Mouse (Mus musculus): ENCODE measurements at regions not wholly inside any gene's neighbourhood (a gene's known extent, or its start where the extent isn't known, plus 50 kb on each side); places are given as distances from the start of the nearest gene placed in this dataset.

GRCm38 (mm10) chrX:10770575-10770974 lies 55.8 kb downstream of the Mid1ip1 start:
- DNase-seq (ENCODE audit: low read depth in 1 of 2, low spot score in 2 of 2), result no peak
- Histone ChIP-seq H3K4me1 (ENCODE audit: control insufficient read depth, insufficient read depth, insufficient read length) (no peaks in the 10 kb centered on the region), H3K27me3 (ENCODE audit: control insufficient read depth, insufficient read depth, low read length) (no peaks in the 10 kb centered on the region), H3K36me3 (ENCODE audit: control insufficient read depth, insufficient read depth, low read length) (no peaks in the 10 kb centered on the region), H3K4me3 (ENCODE audit: extremely low read depth, insufficient read depth, insufficient read length) (no peak overlapping the region), H3K27ac (ENCODE audit: insufficient read depth, low read length) (no peak overlapping the region)
- WGBS, result 57% methylated on average over 4 of the region's 4 CpGs
- TF ChIP-seq CTCF (IDR thresholded peaks at IDR 0.05; ENCODE audit: extremely low read depth, insufficient read depth, insufficient read length, insufficient replicate concordance) (no peak), POLR2A (IDR thresholded peaks at IDR 0.05; ENCODE audit: low read depth, low read length) (no peak)

- TF ChIP-seq POLR2A (IDR thresholded peaks at IDR 0.05; ENCODE audit: low read depth, low read length), result no peak
- Histone ChIP-seq H3K27me3 (ENCODE audit: control insufficient read depth, insufficient read depth, low read length) (no peaks in the 10 kb centered on the region), H3K27ac (ENCODE audit: insufficient read depth, low read length) (no peak overlapping the region), H3K4me3 (ENCODE audit: extremely low read depth, insufficient read depth, insufficient read length) (no peak overlapping the region), H3K4me1 (ENCODE audit: control insufficient read depth, insufficient read depth, insufficient read length) (no peaks in the 10 kb centered on the region), H3K36me3 (ENCODE audit: control insufficient read depth, insufficient read depth, low read length) (no peaks in the 10 kb centered on the region)
- no peak for DNase-seq (ENCODE audit: low read depth in 1 of 2, low spot score in 2 of 2)
- WGBS, result 80% methylated on average over 8 of the region's 8 CpGs
Measured at GRCm38 (mm10) chrX:10775714-10776515, 61.1 kb downstream of the Mid1ip1 start.

- Histone ChIP-seq H3K27me3 (ENCODE audit: control insufficient read depth, insufficient read depth, low read length) (no peaks in the 10 kb centered on the region), H3K36me3 (ENCODE audit: control insufficient read depth, insufficient read depth, low read length) (no peaks in the 10 kb centered on the region), H3K27ac (ENCODE audit: insufficient read depth, low read length) (no peak overlapping the region), H3K4me3 (ENCODE audit: extremely low read depth, insufficient read depth, insufficient read length) (no peak overlapping the region), H3K4me1 (ENCODE audit: control insufficient read depth, insufficient read depth, insufficient read length) (no peaks in the 10 kb centered on the region)
- TF ChIP-seq POLR2A (IDR thresholded peaks at IDR 0.05; ENCODE audit: low read depth, low read length), result no peak
- no peak for TF ChIP-seq CTCF (IDR thresholded peaks at IDR 0.05; ENCODE audit: extremely low read depth, insufficient read depth, insufficient read length, insufficient replicate concordance)
- 72% methylated on average over 7 of the region's 7 CpGs for WGBS
- DNase-seq (ENCODE audit: low read depth in 1 of 2, low spot score in 2 of 2), result no peak
Measured at GRCm38 (mm10) chrX:10776516-10776818, 61.7 kb downstream of the Mid1ip1 start.

GRCm38 (mm10) chrX:10778014-10778413 lies 63.2 kb downstream of the Mid1ip1 start:
- TF ChIP-seq POLR2A (IDR thresholded peaks at IDR 0.05; ENCODE audit: low read depth, low read length), result no peak
- TF ChIP-seq CTCF (IDR thresholded peaks at IDR 0.05; ENCODE audit: extremely low read depth, insufficient read depth, insufficient read length, insufficient replicate concordance), result no peak
- Histone ChIP-seq H3K4me3 (ENCODE audit: extremely low read depth, insufficient read depth, insufficient read length) (no peak overlapping the region), H3K36me3 (ENCODE audit: control insufficient read depth, insufficient read depth, low read length) (no peaks in the 10 kb centered on the region), H3K27me3 (ENCODE audit: control insufficient read depth, insufficient read depth, low read length) (no peaks in the 10 kb centered on the region), H3K4me1 (ENCODE audit: control insufficient read depth, insufficient read depth, insufficient read length) (no peaks in the 10 kb centered on the region), H3K27ac (ENCODE audit: insufficient read depth, low read length) (no peak overlapping the region)
- no peak for DNase-seq (ENCODE audit: low read depth in 1 of 2, low spot score in 2 of 2)
- WGBS, result 50% methylated on average over 2 of the region's 2 CpGs

GRCm38 (mm10) chrX:10786359-10786758 lies 71.5 kb downstream of the Mid1ip1 start:
- Histone ChIP-seq H3K27me3 (ENCODE audit: control insufficient read depth, insufficient read depth, low read length) (no peaks in the 10 kb centered on the region), H3K4me3 (ENCODE audit: extremely low read depth, insufficient read depth, insufficient read length) (no peak overlapping the region), H3K4me1 (ENCODE audit: control insufficient read depth, insufficient read depth, insufficient read length) (no peaks in the 10 kb centered on the region), H3K36me3 (ENCODE audit: control insufficient read depth, insufficient read depth, low read length) (no peaks in the 10 kb centered on the region), H3K27ac (ENCODE audit: insufficient read depth, low read length) (no peak overlapping the region)
- DNase-seq (ENCODE audit: low read depth in 1 of 2, low spot score in 2 of 2), result no peak
- no peak for TF ChIP-seq POLR2A (IDR thresholded peaks at IDR 0.05; ENCODE audit: low read depth, low read length)
- 32% methylated on average over 3 of the region's 3 CpGs for WGBS

GRCm38 (mm10) chrX:10787057-10787456 lies 72.2 kb downstream of the Mid1ip1 start:
- Histone ChIP-seq H3K36me3 (ENCODE audit: control insufficient read depth, insufficient read depth, low read length) (no peaks in the 10 kb centered on the region), H3K27ac (ENCODE audit: insufficient read depth, low read length) (no peak overlapping the region), H3K4me1 (ENCODE audit: control insufficient read depth, insufficient read depth, insufficient read length) (no peaks in the 10 kb centered on the region), H3K27me3 (ENCODE audit: control insufficient read depth, insufficient read depth, low read length) (no peaks in the 10 kb centered on the region), H3K4me3 (ENCODE audit: extremely low read depth, insufficient read depth, insufficient read length) (no peak overlapping the region)
- TF ChIP-seq POLR2A (IDR thresholded peaks at IDR 0.05; ENCODE audit: low read depth, low read length) (no peak), CTCF (IDR thresholded peaks at IDR 0.05; ENCODE audit: extremely low read depth, insufficient read depth, insufficient read length, insufficient replicate concordance) (no peak)
- 77% methylated on average over 2 of the region's 2 CpGs for WGBS
- no peak for DNase-seq (ENCODE audit: low read depth in 1 of 2, low spot score in 2 of 2)

- Histone ChIP-seq H3K4me1 (ENCODE audit: control insufficient read depth, insufficient read depth, insufficient read length) (no peaks in the 10 kb centered on the region), H3K27ac (ENCODE audit: insufficient read depth, low read length) (no peak overlapping the region), H3K36me3 (ENCODE audit: control insufficient read depth, insufficient read depth, low read length) (no peaks in the 10 kb centered on the region), H3K4me3 (ENCODE audit: extremely low read depth, insufficient read depth, insufficient read length) (no peak overlapping the region), H3K27me3 (ENCODE audit: control insufficient read depth, insufficient read depth, low read length) (no peaks in the 10 kb centered on the region)
- 66% methylated on average over 7 of the region's 7 CpGs for WGBS
- TF ChIP-seq POLR2A (IDR thresholded peaks at IDR 0.05; ENCODE audit: low read depth, low read length) (no peak), CTCF (IDR thresholded peaks at IDR 0.05; ENCODE audit: extremely low read depth, insufficient read depth, insufficient read length, insufficient replicate concordance) (no peak)
- no peak for DNase-seq (ENCODE audit: low read depth in 1 of 2, low spot score in 2 of 2)
Measured at GRCm38 (mm10) chrX:10820313-10820920, 105.6 kb downstream of the Mid1ip1 start.

All from spleen, adult 2 months (tissue).